Mouse (Mus musculus) cerebellum, adult 18-20 months (tissue): ENCODE results near the gene Dhx40.
"Not testable (repeated sequence)": the region's sequence is repeated elsewhere in the genome, so short reads cannot be mapped to it uniquely, and the experiment has no call there.

Experiments
- DNase-seq, 2 experiments: peaks; one replicate each; pipeline ENCODE4 v3.0.0; 2021

Gene Dhx40

DNA sequence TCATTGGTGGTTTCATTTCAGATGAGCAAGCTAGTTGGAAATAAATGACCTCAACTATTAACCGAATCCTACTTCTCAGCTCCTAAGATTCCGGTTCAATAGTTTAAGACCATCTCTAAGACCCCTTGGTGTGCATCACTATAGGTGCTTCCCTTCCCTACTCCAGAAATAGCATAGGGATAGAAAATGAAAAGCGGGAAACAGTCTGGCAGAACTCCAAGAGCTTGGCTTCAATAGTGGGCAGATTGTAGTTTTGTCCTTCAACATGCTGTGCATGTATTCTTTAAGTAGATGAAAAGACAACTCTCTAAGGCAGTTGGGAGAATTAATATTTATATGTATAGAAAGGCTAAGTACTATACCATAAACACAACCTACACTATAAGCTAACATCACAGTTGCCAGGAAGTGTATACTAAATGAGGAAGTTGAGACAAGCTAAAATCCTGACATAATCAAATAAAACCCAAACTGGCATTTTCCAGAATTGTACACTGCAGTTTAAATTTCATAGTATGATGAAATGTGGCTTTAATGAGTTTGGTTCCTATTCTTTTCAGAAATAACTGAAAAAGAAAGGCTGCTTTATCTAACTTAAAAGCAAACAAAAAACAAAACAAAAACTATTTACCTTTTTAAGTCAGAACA is 57.6 kb downstream of the Dhx40 start:
- peak; percentile 48 to 50 for DNase-seq

DNA sequence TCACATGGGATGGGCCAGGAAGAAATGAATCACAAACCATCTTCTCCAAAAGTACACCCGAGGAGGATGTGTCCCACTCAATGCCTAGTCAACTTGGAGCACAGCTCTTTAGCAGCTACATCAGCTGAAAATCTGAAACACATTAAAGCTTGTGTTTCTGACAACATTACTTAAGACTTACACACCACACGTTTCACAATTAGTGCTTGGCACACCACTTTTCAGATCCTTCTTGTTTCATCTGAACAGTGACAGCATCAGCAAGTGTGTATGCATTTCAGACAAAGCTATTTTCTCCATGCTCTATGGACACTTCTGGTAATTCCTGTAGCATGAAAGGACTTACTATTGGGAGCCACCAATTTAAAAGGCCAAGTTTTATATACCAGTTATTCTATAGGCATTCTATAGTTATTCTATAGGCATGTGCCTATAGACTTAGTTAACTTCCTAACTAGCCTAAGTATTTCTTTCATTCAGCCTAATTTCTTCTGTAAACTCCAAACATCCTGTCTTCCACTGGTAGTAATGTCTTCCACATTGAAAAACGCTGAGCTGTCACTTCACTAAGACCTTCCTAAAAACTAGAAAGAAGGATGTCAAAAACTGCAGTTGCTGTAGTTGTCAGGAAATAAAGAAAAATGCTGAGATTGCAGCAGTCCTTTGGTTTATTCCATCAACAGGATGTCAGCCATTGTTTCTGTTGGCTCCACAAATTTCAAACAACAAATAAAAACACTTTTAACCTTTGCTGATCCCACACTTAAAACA is 61.7 kb downstream of the Dhx40 start:
- DNase-seq = no peak

DNA sequence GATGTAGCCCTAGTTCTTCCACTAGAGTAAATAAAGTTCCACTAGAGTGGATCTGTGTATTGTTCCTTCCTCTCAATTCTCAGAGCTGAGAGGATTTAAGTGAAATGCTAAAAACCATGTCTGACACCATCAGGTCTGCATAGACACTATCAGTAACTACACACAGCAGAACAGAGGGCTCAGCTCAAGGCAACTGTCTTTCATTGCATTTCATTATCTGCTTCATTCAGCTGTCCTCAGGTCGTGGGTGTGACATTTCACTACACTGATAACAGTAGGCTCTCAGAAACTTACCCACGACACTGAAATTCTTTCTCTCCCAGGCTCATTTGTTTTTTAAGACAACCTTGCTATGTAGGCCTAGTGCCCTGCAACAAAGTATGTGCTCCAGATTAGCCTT is 64.9 kb downstream of the Dhx40 start:
- no peak for DNase-seq

DNA sequence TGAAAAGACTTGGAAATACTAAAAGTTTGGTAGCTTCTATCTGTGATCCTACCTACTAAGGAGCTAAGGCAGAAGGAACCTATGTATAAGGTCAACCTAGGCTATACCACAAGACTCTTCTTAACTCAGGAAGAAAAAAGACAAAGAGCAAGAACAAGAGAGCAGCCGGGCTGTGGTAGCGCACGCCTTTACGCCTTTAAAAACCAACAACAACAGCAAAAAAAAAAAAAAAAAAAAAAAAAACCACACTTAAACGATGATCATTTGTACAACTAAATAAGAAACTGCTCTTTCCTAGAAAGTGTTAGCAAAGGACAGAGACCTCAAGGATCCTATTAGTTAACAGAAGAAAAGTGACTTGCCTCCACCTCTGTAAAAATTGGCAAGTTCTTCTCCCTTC is 66.0 kb downstream of the Dhx40 start:
- no peak for DNase-seq

DNA sequence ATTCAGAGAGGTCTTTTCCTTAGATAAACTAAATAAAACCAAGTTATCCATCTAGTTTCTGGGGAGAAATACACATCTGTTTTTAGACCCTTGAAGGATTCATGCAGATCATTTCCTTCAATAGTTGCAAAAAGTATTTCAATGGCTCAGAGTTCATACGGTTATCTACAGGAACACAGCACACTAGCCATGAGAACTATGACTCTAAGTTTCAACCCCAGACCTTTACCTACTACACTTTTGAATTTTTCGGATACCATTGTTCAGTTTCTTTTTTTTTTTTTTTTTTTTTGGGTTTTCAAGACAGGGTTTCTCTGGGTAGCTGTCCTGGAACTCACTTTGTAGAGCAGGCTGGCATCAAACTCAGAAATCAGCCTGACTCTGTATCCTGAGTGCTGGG is 68.1 kb downstream of the Dhx40 start:
- DNase-seq = no peak

DNA sequence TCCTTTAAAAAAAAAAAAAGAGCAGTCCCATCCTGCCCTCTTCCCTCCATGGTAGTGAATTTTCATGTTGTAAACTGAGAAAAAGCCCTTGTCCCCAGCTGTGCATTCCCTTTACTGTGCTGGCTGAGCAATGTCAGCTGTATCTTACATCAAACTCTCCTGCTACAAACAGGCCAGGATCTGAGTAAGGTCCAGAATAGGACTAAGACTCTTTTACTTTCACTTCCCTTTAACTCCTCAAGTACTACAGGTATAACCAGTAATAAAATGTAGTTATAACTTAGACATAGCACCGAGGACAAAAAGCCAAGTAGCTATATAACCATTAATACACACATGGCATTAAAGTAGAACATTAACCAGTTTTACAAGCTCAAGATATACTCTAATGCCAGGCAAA is 68.6 kb downstream of the Dhx40 start:
- no peak for DNase-seq

DNA sequence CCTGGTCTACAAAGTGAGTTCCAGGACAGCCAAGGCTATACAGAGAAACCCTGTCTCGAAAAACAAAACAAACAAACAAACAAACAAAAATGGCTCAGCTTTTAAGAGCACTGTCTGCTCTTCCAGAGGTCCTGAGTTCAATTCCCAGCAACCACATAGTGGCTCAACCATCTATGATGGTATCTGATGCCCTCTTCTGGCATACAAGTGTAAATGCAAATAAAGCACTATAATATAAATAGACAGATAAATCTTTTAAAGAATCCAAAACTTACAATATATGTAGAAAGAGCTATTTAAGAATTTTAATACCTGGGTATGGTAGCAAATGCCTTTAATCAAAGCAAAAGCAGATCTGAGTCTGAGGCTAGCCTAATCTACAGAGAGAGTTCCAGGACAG is 69.2 kb downstream of the Dhx40 start:
- not testable (repeated sequence) for DNase-seq

DNA sequence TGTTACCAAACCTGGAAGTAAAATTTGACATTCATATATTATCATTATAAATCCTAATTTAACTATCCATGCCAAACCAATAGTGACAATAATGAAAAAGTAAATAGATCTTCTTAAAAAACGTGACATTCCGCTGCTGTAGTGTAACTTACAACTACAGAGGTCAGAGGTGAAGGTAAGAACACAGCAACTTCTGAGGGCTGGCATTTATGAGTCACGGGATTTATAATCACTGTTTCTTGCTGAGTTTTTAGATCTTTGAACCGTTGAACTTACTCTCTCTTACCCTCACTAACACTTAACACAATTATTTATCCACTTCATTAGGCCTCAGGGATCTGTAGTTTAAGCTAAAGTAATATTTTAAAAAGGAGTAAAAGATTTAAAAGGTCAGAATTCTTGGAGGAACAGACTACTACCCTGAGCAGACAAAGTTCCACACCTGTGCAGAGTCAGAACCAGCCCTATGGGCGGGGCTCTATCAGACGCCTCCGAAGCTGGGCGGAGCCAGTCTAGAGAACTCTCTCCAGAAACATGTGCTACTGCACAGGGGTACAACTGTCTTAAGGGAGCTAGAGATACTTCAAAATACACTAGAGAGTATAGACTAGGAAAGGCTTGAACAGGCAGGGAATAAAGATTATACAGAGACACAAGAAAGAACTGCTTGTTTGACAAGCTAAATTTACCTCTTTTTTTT is 70.1 kb downstream of the Dhx40 start:
- no peak for DNase-seq

DNA sequence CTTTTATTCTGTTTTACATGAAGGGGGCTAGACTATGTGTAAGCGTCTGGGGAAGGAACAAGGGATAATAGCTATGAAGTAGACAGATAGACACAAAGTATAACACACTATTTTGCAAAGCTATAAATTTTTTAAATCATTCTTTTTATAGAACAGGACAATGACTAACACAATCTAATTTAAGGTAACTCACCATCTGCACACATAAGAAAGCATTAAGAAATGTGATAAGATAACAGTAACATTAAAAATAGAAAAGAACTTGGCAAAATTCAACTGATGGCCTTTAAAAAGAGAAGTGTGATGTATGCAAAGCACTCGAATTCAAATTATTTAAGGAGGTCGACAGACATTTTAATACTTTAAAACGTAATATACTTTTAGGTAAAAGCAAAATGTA is 72.6 kb downstream of the Dhx40 start:
- DNase-seq = no peak

DNA sequence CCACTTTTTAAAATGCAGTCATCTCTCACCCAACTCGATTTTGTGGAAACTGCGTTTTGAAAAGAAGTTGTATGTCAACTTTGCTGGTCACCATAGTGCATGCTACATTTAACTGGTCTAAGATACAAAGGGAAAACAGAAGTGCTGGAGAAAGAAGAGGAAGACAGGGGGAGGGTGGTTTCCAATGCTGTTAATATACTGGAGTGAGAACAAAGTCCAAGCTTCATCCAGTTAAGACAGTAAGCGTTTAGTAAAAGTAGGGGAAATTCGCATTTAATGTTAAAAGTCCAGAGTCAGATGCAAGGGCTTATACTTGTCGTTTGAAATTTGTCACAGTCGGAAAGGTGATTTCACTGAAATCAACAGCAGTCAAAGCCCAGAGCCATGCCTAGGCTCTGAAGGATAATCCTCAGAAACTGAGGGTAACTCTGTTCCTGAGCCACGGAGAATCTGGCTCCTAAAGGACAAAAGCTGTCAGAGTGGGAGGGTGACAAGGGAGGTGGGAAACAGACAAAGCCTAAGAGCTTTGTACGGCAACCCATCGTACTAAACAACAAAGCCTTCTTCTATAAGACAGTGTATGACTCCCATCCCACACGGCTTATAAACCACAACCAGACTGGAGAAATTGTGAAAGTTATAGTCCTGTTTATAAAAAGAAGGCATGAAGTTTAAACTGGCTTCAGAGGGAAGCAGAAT is 73.2 kb downstream of the Dhx40 start:
- no peak for DNase-seq

DNA sequence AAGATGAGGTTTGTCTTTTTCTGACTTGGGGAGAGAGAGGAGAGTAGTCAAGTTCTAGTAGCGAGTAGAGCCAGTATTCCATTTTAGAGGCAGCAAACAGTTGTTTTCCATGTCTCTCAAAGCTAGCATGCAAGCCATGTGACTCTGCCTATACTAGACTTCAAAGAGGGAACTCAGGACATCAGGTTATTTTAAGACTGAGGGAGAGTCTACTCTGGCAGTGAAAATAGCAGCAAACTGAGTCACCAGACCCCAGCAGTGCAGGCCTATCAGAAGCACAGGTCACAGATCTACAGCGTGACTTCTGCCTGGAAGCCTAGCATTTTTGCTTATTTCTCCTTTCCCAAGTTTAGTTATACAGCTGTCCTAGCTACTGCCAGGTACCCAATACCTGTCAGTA is 76.1 kb downstream of the Dhx40 start:
- no peak for DNase-seq

DNA sequence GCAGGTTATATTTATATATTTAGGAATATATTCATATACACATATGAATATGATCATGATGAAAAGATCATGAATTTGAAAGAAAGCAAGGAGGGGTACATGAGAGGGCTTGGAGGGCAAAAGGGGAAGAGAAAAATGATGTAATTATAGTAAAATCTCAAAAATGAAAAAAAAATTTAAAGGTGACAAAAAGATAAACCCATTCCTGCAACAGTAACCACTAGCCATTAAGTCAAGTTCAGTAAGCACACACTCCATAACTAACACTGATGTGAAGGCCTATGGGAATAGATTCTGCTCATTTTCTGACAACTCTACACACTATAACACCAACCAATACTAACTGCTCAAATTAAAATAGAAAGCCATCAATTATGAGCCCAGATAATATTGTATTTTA is 81.9 kb downstream of the Dhx40 start:
- no peak for DNase-seq

DNA sequence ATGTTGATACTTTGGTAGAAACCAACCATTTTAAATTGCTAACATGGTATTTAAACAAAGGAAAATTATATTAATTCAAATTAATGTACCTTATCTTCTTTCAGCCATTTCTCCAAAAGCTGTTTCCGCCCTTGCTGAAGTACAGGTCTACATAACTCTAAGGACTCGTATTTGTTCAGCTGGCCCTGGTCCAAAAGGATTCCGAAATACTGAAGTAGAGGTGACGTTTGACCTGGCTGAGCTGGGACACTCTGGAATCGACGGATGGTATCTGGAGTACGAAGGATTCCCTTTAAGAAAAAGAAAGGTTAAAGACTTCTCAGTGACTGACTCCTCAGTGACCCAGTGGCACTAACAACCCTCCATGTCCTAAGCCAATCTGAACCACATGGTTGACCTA is 82.6 kb downstream of the Dhx40 start:
- no peak for DNase-seq

DNA sequence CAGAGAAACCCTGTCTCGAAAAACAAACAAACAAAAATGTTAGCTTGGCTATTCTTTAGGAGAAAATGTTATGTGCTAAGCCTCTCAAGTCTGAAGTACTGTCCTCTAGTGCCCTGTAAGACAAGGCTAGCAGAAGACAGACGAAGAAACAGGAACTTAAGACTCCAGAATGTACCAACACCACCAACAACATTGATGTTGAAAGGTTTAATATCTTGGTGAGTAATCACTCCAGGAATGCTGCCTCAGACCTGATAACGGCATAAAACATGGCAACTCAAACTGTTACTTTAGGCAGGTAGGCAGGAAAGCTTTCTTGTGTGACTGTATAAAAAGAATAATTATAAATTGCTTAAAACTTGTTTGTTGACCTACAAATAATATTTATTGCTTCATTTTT is 83.5 kb downstream of the Dhx40 start:
- no peak for DNase-seq

DNA sequence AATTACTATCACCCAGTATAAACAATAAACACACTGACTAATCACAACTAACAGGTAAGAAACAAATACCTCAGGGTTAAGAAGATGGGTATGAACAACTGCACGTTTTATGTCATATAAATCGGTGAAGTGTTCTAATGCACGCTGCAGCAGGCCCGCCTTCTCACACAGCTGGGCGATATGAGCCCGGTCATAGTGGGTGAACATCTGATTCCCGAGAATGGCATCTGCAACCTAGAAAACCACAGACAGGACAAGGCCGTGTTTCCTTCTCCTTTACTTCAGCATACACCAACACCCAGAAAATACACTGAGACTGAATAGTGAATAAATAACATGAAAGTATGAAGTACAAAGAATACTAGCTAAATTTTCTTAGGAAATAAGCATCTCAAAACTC is 88.2 kb downstream of the Dhx40 start:
- DNase-seq = no peak
